Mouse (Mus musculus): ENCODE data around the gene Bmp2k. TPM values are rescaled to one million over a fixed set of nuclear protein-coding genes. Genes with fewer than 3 reads are reported as not detected.
A peak's percentile ranks its signal among the peaks of the same experiment; 100 is the strongest.

Bmp2k gene
- total and polyA plus RNA-seq, 3 experiments = 7.9 to 9.1 (median 8.9) TPM

DNA sequence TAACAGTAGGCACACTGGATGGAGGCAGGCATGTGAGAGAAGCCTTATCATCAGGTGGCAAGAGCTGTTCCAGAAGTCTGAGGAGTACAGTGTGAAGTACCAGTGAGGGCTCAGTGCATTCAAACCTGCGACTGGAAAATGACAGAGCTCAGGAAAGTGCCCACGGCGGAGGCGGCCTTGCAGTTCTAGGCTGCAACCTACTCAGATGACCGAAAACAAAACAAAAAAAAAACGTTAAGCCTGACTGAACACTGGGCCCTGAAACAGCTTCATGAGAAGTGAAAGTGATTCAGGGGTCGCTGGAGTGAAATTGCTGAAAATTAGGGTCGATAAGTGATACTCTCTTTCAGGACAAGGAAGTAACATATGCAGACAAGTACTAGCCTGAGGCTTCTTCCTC lies 4.4 kb upstream of the Bmp2k start (continued):
- TF ChIP-seq HCFC1 (IDR thresholded peaks at IDR 0.05; ENCODE audit: low read depth, low read length) = peak; percentile 27; the same call in 1 of the 2 replicates
- no peak for TF ChIP-seq NRF1 (IDR thresholded peaks at IDR 0.05; ENCODE audit: low read depth, low read length)
- TF ChIP-seq TCF12 (IDR thresholded peaks at IDR 0.05; ENCODE audit: low read depth, low read length) = peak; percentile 70
- 0 out of 2 replicates have a peak, but pooled peaks have one; percentile 33 for TF ChIP-seq E2F4 (IDR thresholded peaks at IDR 0.05; ENCODE audit: insufficient replicate concordance, low read depth, low read length)
- TF ChIP-seq TBP (conservative IDR thresholded peaks at IDR 0.05; ENCODE audit: low read depth, low read length) = no peak
- TF ChIP-seq IRF4 (IDR thresholded peaks at IDR 0.05; ENCODE audit: low read depth, low read length) = peak; percentile 93
- TF ChIP-seq POLR2AphosphoS2 (IDR thresholded peaks at IDR 0.05; ENCODE audit: low read depth, low read length) = no peak
- peak; percentile 69; the same call in 1 of the 2 replicates for TF ChIP-seq RCOR1 (conservative IDR thresholded peaks at IDR 0.05; ENCODE audit: low read depth, low read length)
- TF ChIP-seq JUND (conservative IDR thresholded peaks at IDR 0.05; ENCODE audit: low read depth, low read length) = peak; percentile 61
- no peak; the same call in 1 of the 2 replicates for TF ChIP-seq UBTF (IDR thresholded peaks at IDR 0.05; ENCODE audit: low read depth, low read length)
- TF ChIP-seq SMC3 (IDR thresholded peaks at IDR 0.05; ENCODE audit: low read depth, low read length) = no peak

DNA sequence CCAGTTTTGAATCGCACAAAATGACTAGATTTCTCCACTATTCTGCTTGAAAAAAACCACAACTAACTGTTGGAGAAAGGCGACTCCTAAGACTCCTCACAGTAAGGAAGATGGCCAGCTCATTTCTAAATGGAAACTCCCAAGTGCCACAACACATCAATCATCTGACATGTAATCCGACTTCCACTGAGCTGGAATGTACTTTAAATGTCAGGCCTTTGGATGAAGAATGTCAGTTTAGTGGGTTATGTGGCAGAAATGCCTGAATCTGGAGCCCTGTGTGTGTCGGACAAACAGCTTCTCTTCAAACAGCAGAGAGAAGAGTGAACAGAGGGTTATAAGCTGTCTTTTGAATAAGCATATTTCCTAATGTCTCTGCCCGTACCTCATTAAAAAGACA lies 1.7 kb upstream of the Bmp2k start:
- dilution Hi-C loops (cut with MboI; ENCODE audit: extremely low pct_ligation_motif_present, extremely low pct_unique_long_range_greater_than_20kb, low sequenced_read_pairs) (no loop called here), in situ Hi-C loops (cut with MboI; ENCODE audit: low pct_ligation_motif_present, low pct_unique_long_range_greater_than_20kb, low sequenced_read_pairs) (no loop called here)
- Histone ChIP-seq H3K4me1 (ENCODE audit: control insufficient read depth in 1 of 2, insufficient read depth in 2 of 2) (peaks cover 9 to 57% of the 10 kb centered on the region in 2 experiments), H3K27ac (ENCODE audit: insufficient read depth, low read depth) (no peak overlapping the region), H3K79me2 (replicated peaks; ENCODE audit: control insufficient read depth, extremely low read depth, insufficient read depth, poor library complexity, severe bottlenecking) (peaks cover 31% of the 10 kb centered on the region), H3K4me3 (replicated peaks in 1 of 3; ENCODE audit: low read depth in 2 of 3, low read length in 2 of 3, poor library complexity in 1 of 3) (no peak overlapping the region), H3K27me3 (replicated peaks) (no peaks in the 10 kb centered on the region), H3K36me3 (replicated peaks in 1 of 2; ENCODE audit: control insufficient read depth in 1 of 2, insufficient read depth in 1 of 2, low read length in 1 of 2) (peaks cover 0 to 3% of the 10 kb centered on the region in 2 experiments), H3K4me2 (ENCODE audit: insufficient read depth, low read depth, poor library complexity, severe bottlenecking) (no peak overlapping the region), H3K9me3 (replicated peaks; ENCODE audit: low read length) (no peaks in the 10 kb centered on the region), H3K9ac (ENCODE audit: insufficient read depth, low read depth) (peak overlapping the region; percentile 97; the same call in 1 of the 2 replicates)
- TF ChIP-seq CHD1 (IDR thresholded peaks at IDR 0.05; ENCODE audit: low read depth, low read length) (peak; percentile 7; the same call in 1 of the 2 replicates), ZMIZ1 (IDR thresholded peaks at IDR 0.05; ENCODE audit: low read depth, low read length) (no peak)
- DNase-seq (ENCODE audit: extremely low read depth) = no peak

DNA sequence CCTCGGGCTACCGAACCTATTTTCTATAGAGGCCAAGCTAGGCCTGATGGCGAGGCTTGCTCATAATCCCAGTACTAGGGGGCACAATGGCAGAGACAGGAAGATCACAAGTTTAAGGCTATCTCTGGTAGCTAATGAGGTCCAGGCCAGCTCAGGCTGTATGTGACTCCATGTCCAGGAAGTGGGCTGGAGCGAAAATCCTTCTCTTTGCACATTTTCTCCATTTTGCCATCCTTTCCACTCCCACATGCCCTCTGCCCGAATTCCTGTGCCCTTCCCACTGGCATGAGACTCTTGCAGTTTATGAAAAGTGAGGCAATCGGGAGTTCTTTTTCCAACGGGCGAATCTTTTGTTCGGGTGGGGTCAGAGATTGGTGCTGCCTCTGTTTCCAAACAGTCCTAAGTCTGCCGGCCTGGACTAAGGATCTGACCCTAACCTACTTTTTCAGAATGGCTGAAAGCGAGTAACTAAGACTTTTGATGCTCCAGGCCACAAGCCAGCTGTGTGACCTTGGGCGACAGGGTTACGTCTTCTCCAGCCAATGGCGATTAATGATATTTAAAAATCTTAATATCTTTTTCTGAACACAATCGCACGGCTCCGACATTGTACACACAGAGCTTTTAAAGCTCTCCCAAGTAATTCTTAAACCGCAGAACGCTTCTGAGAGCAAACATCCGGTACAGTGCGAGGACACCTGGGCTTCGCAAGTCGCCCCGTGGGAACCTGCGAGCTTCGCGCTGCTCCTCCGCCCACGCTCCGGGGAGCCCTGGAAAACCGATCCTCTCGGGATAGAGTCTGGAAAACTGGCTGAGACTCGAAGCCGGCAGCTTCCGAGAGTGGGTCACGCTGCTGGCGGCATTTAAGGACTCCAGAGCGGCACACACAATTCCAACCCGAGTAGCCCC lies 834 bp upstream of the Bmp2k start:
- DNase-seq (ENCODE audit: extremely low read depth) = peak; percentile 41
- Histone ChIP-seq H3K4me1 (ENCODE audit: control insufficient read depth in 1 of 2, insufficient read depth in 2 of 2) (peaks cover 10 to 65% of the 10 kb centered on the region in 2 experiments), H3K36me3 (replicated peaks in 1 of 2; ENCODE audit: control insufficient read depth in 1 of 2, insufficient read depth in 1 of 2, low read length in 1 of 2) (peaks cover 0 to 10% of the 10 kb centered on the region in 2 experiments), H3K9me3 (replicated peaks; ENCODE audit: low read length) (no peaks in the 10 kb centered on the region), H3K79me2 (replicated peaks; ENCODE audit: control insufficient read depth, extremely low read depth, insufficient read depth, poor library complexity, severe bottlenecking) (peaks cover 39% of the 10 kb centered on the region), H3K9ac (ENCODE audit: insufficient read depth, low read depth) (peak overlapping the region; percentile 97), H3K27ac (ENCODE audit: insufficient read depth, low read depth) (peak overlapping the region; percentile 74), H3K4me3 (replicated peaks in 1 of 3; ENCODE audit: low read depth in 2 of 3, low read length in 2 of 3, poor library complexity in 1 of 3) (peak overlapping the region; percentile 67 to 97 (median 69)), H3K4me2 (ENCODE audit: insufficient read depth, low read depth, poor library complexity, severe bottlenecking) (peak overlapping the region; percentile 39), H3K27me3 (replicated peaks) (no peaks in the 10 kb centered on the region)
- dilution Hi-C loops (cut with MboI; ENCODE audit: extremely low pct_ligation_motif_present, extremely low pct_unique_long_range_greater_than_20kb, low sequenced_read_pairs) = no loop called here
- in situ Hi-C loops (cut with MboI; ENCODE audit: low pct_ligation_motif_present, low pct_unique_long_range_greater_than_20kb, low sequenced_read_pairs) = no loop called here
- TF ChIP-seq POLR2AphosphoS2 (IDR thresholded peaks at IDR 0.05; ENCODE audit: low read depth, low read length) (0 out of 2 replicates have a peak, but pooled peaks have one; percentile 19), TBP (conservative IDR thresholded peaks at IDR 0.05; ENCODE audit: low read depth, low read length) (no peak), ZC3H11A (IDR thresholded peaks at IDR 0.05; ENCODE audit: low read depth, low read length) (no peak), CHD1 (IDR thresholded peaks at IDR 0.05; ENCODE audit: low read depth, low read length) (peak; percentile 7; the same call in 1 of the 2 replicates), E2F4 (IDR thresholded peaks at IDR 0.05; ENCODE audit: insufficient replicate concordance, low read depth, low read length) (no peak), SIN3A (IDR thresholded peaks at IDR 0.05; ENCODE audit: low read length) (0 out of 2 replicates have a peak, but pooled peaks have one; percentile 32), ZKSCAN1 (IDR thresholded peaks at IDR 0.05; ENCODE audit: borderline replicate concordance, low read depth, low read length) (no peak)

All from CH12.LX (cell line).